Mouse (Mus musculus) layer of hippocampus, adult 18-20 months (tissue): ENCODE measurements at regions not wholly inside any gene's neighbourhood (a gene's known extent, or its start where the extent isn't known, plus 50 kb on each side); places are given as distances from the start of the nearest gene placed in this dataset.
A peak's percentile ranks its signal among the peaks of the same experiment; 100 is the strongest.

ENCODE experiments used
- DNase-seq, 2 experiments: peaks; one replicate each; pipeline ENCODE4 v3.0.0; 2022; ENCODE audit warnings: low spot score in 2 of 2

DNA sequence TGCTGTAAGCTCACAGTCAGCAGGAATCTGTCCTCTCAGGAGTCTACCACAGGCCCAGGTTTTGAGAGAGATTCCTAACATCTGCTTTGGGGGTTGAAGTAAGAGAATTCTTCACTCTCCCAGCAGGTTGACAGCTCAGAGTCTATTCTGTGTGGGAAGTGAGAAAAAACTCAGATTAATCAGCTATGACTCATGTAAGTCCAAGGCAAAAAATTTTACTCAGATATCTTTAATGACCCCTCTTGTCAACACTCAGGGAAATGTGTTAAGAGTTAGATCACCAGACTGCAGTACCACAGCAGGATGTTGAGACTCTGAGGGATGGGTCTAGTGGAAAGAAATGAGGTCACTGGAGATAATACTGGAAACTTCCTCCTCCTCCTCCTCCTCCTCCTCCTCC, 688.4 kb downstream of the Hs3st4 start:
- DNase-seq = peak in 1 of 2 experiments; percentile 51

DNA sequence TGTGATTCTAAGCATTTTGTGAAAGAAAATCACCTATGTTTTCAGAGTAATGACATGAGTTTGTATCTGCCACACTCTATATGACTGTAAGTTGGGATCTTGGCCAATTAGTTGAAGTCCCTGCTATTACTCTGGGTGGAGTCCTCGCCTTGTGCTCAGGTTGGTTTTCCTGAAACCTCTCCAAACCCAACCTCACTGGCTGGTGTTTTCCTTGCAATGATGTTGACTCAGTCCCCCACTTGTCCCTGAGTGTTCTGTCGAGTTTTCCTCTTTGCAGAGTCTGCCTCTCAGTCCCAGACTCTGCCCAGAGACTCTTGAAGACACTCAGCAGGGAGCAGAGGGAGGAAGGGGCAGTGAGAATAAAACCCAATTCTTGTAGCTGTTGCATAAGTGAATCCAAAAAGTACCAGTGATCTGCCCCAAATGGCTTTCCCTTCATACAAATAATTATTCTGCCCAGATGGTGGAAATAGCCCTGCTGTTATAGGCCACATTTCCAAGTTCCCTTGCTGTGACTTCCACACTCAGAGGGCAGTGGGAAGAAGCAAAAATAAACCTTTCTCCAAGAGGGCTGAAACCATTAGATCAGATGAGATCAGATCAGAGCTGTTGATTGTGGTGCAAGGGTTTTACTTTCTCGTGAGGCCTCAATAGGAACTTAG, 694.3 kb downstream of the Hs3st4 start:
- no peak for DNase-seq

DNA sequence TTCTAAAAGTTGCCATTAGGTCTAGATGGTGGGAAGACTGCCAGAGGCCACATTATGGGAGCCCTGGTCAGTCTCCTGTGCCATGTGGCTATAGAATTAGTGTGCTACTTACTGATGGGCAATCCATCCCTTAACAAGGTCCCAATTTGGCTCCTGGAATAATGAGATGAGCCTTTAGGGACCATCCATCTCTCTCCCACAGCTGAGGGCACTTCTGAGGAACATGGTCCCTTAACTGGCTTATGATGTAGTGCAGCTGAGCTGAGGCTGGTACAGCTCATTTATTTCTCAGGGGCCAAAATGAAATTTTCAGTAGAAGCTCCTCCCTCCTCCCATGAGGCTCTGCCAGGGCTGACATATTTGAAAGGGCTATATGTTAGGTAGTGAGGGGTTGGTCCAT, 697.9 kb downstream of the Hs3st4 start:
- DNase-seq = peak in 1 of 2 experiments; percentile 9

DNA sequence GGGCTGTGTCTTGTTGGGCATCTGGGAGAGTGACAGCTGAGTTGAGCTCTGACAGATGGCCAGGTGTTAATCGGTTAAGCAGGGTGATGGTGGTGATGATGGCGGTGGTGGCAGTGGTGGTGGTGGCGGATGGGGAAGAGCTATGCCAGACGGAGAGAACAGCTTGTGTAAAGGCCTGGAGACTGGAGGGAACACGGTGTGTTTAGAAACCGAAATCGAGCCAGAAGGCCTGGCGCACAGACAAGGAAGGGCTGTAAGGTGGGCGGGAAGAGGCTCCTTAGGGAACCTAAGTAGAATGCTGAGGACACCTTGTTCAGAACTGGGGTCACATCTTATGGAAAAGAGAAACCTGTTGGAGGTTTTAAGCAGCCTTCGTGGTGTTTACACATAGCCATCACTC, 698.5 kb downstream of the Hs3st4 start:
- DNase-seq = peak; percentile 79 to 83

DNA sequence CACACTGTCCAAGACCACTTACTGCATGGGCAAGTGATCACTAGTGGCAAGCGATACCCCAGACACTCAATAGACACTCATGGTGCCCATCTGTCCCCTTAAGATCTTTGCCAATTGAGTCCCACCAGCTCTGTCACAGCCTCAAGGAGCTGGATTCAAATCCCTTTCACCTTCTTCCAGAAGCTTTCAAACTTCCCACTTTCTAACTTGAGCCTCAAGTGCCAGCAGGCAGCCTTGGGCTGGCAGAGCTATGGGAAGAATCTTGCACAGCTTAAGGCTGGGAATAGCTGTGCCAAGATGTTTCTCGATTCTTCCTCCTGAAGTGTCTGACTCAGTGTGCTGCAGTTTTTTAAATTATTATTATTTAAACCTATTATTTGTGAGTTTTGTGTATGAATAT, 699.2 kb downstream of the Hs3st4 start:
- no peak for DNase-seq

DNA sequence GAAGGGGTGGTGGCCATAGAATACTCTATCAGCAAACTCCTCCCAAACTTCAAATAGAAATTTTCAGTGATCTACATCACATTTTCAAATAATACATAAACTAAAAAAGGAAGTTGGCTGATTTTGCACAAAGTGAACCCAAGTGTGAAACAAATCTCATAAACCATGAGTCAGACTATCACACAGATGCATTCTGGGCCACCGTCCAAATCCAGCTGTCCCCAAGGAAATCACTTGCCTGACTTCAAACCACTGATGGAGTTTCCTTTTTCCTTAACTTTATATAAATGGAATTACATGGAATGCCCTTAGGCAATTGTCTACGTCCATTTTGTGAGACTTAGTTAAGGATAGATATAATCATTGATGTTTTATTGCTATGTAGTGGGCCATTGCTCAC, 702.8 kb downstream of the Hs3st4 start:
- no peak for DNase-seq

DNA sequence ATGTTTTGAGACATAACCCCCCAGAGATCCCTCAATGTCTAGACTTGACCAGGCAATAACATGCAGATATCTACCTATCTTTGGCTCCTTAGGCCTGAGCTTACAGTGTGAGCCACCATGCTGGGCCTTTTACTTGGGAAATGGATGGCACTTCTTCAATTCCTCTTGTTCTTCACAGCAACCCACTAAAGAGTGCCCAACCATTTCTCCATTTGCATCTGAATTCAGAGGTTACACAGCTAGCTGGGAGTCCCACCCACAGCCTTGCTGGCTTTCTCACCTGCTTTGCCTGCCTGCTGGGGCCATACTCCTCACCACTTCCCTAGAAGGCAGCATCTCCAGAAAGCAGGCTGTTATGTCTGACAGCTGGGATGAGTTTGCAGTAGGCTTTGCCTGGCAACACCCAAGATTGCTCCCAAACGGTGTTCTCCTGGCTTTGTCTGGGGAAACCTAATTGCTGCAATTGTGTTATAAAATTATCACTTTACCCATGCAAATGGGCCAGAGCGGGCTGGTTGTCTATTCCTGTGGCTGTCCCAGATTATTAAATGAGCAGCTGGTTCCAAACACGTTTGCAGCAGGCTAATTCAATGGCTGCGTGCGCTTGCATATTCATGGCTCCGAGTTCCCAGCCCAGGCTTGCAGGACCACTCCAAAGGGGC, 721.6 kb downstream of the Hs3st4 start:
- DNase-seq = peak; percentile 42 to 47

DNA sequence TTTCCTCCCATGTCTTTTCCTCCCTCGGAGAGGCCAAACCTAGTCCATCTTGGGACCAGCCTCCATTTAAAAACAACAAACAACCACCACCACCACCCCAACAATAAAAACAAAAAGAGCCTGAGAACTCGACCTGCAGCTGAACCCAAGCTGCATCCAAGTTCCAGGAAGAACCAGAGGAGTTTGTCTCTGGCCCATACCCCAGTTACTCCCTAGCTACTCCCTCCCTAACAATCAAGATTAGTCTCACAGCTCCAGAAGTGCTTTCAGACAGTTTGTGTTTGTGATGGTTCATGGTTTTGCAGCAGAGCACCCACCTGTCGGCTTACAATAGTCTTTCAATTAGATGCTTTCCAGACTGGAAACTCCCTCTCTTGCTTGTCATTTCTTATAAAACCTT, 724.5 kb downstream of the Hs3st4 start:
- no peak for DNase-seq

DNA sequence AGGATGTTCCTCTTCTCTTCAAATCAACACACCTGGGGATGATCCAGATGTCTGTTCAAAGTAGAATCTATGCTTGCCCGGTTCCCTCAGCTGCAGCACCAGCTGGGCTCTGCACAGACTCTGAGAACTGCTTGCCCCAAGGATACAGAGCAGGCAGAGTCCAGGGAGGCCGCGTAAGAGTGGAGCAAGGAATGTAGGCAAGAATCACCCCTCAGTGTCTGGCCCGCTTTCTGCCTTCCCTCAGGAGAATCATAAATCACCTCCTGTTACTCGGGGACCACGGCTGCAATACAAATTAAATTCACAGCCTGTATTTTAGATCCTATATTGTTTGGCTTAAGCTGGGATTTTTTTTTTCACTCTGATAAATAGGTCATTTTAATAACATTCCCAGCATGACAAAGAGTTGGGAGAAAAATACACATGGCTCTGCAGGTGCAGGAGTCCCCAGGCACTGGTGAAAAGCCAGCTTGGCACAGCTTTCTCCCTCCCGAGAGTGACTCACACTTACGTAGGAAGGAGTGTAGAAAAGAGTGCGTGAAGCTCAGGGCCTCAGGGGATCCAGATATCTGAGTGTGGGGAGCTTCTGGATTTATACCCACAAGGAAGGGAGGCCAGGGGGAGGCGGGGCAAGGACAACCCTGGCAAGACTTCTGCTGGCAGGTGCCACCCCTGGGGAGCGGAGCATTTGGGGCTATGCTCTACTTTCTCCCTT, 726.3 kb downstream of the Hs3st4 start:
- DNase-seq = peak; percentile 60 to 72

DNA sequence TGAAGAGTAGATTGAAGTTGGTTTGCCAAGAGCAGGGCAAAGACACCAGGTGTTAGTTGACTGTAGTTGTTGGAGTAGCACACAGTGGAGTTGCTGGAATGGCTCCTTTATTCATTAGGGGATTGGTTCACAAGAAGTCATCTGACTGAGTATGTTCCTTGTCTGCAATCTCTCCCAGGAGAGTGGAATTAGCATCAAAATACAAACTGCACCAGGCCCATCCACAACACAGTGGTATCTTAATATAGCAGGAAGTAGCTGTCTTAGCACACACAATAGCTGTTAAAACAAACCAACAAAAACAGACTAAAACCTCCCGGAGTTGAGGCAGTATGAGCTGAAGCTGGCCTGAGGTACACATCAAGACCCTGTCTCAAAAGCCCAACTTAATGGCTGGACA, 723.5 kb upstream of the Kdm8 start:
- DNase-seq = no peak

DNA sequence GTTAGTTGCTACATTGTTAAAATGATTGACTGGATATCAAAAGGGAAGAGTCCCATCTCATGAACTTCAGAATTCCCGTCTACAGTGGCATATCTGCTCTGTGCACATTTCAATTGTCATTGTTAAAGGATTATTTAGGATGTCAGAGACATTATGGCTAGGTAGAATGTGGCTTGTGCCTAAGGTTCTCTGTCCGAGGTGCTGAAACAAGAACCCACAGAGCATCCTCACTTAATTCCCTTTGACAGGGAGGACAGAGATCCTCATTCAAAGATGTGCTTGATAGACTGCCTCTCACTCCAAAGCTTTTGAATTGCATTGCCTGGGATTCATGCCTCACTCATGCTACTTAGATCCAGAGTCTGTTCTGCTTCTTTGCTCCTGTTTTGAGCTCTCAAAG, 702.4 kb upstream of the Kdm8 start:
- no peak for DNase-seq

DNA sequence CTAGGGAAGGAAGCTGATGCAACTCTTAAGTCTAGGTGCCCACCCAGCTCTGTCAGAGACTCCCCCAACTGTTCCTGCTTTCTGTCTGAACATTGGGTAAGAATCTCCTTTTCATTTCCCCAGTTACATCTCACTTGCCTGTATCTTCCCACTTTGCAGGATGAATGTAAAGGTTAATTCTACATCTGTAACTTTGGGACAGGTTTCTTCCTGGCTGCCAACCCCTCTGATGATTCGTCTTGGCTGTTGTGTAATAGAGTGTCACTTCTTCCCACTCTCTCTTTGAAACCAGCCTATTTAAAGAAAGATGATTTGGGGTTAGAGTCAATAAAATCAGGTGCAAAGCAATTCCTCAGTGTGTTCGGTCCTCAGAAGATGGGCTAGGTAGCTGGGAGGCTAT, 698.2 kb upstream of the Kdm8 start:
- no peak for DNase-seq

DNA sequence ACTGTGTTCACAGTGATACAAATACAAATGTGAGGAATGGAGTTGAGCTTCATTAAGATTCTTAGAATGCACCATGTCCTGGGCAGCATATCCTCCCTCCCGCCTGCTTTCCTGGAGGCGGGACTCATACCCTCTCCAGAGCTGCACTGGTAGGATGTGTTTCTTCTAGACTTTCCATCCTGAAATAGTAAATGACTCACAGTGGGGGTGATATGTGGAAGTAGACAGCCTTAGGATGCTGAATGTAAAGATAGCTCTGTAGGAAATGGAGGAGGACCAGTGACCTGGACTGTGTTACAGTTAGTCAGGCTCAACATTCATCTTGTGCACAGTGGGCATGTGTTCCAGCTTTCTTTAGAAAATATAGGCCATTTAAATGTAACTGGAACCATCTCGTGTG, 696.1 kb upstream of the Kdm8 start:
- DNase-seq = peak in 1 of 2 experiments; percentile 9

DNA sequence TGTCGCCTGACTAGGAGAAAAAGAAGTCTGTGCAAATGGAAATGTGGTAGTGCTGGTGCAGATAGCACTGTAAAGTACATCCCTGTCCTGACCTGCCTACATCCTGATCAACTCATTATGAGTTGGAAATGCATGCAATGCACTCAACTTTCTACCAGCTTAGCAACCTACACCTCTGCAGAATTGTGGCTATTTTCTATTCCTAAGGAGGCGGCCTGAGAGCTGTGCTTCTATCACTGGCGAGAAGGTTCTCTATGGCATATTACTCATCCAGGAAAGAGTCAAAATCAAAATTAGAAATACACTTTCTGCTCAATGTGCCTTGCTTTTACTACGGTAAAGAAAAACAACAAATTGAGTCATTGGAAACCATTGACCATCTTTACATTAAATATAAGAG, 685.4 kb upstream of the Kdm8 start:
- no peak for DNase-seq

DNA sequence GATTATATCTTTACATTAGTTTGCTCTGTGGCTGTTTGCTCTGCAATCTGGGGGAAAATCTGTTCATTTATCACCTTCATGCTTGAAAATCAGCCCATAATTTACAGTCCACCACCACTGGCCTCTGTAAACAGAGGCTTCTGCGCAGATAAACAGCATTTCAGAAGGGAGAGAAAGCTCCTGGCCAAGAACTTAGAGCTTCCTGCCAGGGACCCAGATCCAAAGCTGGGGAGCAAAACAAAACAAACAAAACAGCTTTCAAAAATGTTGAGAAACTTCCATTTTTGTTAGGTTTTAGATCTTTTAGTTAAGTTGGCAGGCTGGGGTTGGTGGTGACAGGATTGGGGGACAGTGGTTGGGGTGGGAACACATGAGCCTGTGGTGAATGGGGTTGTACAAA, 666.7 kb upstream of the Kdm8 start:
- DNase-seq = no peak

DNA sequence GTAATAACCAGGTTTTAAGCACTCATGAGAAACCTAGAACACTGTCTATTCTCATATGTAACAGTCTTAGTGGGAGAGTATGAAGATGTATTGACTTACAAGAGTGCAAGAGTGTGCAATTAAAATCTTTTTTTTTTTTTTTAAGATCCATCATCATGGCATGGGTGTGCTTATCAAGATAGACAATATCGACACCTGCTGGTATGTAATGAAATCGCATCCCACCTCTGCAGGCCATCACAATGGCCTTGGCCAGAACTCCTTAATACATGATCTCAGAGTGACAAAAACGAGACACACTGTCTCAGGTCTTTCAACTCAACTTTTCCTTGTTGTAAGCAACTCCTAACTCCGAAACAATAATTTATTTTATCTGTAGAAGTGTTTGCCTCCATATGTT, 661.7 kb upstream of the Kdm8 start:
- DNase-seq = peak in 1 of 2 experiments; percentile 57

DNA sequence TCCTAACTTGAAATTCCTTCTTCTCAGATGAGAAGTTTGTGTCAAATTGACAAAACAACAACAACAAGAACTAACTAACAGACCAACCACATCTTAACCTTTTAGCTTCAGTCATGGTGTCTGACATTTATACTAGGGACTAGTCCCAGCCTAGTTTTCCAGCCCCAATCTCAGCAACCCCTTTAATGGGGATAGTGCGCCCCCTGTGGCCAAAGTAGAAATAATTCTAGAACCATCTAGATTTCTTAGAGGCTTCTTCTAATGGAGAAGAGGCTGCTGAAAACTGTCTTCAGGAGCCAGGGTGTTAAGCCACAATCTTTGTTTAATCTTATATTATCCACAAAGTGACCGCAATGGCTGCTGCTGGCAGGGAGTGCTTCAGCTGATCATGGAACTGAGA, 659.5 kb upstream of the Kdm8 start:
- no peak for DNase-seq

DNA sequence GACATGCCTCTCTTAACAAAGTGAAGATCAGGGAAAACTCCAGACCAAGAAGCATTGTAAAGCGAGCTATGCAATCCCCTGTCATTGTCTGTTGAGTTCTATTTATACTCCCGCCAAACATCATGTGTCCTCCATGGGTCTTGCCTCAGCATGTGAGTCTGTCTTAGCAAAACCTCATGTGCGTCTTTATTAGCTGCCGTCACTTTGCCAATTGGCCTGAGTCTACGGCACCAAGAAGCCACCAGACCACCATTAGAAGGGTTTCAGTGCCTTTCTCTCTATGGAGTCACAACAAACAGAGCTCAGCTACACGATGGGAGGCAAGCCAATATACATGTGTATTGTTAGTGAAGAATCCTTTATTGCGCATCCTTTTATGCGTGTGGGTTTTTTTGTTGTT, 658.6 kb upstream of the Kdm8 start:
- DNase-seq = no peak

DNA sequence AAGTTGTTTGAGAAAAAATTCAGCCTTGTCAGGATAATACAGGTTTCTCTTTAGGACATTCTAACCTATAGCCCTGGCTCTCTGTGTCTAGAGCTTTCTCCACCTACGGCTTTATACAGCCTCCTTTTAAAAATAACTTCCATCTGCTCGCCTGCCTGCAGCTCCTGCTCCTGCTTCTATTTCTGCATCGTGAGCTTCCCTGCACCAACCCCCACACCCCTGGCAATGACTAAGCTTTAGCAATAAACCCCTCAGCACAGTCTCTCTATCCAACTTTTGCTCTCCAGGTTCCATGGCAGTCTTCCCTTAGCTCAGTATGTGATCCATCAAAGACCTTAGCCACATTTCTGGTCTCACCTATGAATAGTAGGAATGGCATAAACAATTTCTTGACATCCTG, 655.7 kb upstream of the Kdm8 start:
- DNase-seq = peak; percentile 64 to 77

DNA sequence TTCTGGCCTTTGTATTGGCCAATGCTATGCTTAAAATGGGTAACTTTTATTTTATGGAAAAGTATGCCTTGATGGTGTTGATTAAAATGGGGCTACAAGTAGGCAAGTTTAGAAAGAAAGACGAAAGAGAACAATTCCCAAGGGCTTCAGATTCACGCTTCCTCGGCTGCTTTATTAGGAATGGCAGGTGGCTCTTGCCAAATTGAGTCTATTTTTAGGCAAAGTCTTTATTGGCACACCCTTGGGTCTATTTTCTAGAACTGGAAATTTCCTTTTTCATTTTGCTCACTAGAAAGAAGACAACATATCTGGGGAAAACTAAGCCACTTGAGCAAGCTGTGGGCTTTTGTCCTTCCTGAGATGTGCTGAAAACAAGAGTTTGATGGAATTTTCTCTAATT, 641.4 kb upstream of the Kdm8 start:
- peak in 1 of 2 experiments; percentile 18 for DNase-seq

DNA sequence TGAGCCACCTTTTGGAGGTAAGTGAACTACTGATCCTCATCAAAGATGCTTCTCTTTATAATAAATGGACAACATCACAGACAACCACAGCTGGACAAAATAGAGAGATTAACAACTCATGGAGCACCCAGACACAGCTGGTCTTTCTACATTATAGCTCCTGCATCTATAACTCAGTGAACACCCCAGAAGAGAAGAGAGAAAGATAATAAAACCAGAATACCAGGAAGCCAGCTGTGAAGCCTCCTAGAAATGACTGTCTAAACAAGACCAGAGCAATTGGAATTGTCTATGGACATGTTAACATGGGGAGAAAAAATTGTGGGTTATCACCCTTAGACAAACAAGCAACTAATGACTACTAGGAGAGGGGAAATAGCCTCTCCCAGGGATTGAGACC, 609.8 kb upstream of the Kdm8 start:
- DNase-seq = no peak

DNA sequence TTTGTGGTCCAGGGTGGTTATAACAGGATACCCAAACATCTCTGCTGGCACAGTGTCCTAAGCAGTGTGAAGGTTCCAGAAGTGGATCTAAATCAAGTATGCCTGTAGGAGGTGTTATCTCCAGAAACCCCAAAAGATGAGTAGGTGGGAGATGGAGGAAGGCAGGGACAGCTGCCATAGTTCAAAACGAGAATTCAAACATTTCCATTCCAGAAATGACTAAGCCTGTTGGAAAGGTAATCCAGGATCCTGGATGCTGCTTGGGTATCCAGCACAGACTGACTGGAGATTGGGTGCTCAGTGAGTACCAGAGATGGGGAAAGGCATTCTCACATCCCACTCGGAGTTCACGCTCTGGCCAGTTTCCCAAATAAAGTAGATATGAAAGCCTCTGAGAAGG, 607.9 kb upstream of the Kdm8 start:
- DNase-seq = peak in 1 of 2 experiments; percentile 12

DNA sequence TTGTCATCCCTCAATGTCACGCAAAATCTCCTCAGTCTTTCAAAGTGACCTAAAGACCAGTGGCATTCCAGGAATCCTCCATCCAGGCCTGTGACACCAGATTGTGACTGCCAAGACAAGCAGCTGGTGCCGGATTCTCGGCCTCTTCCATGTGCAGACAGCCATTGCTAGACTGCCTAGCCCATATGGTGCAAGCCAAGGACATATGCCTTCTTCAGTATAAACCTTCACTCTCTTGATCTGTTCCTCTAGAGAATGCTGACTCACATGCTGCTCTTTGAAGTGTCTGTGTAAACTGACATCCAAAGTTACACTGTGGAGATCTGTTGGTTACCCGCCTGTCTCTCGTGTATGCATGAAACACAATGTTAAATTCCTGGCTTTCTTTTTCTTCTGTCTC, 589.4 kb upstream of the Kdm8 start:
- DNase-seq = peak; percentile 45 to 74
